In genomic region chr1:76410813-76411212, GRCm38 (mm10) we compare ENCODE assay signal across 26 mouse cellular contexts.
"Had no signal": no experiment of that assay in that cellular context is flagged by ENCODE, and none has a peak within 500 bp of the region (broad histone marks: within the 10 kb centered on the region; RNA-seq: fewer than 3 reads in every experiment).

No protein-coding gene starts in this region.

- DNase-seq: gastrocnemius, postnatal 25 days; heart, adult 18-20 months; heart, postnatal 10 days; heart, postnatal 4 days; kidney, adult 18-20 months; kidney, adult 8-10 months; kidney, postnatal 10 days; kidney, postnatal 25 days; kidney, postnatal 4 days; layer of hippocampus, adult 9-11 months; left cerebral cortex, postnatal 4 days; lung, adult 18-20 months had no signal

- H3K4me2 ChIP-seq: heart, embryonic 12.5 days; hindbrain, embryonic 12.5 days; hindbrain, embryonic 14.5 days; intestine, embryonic 15.5 days; kidney, embryonic 15.5 days; limb, embryonic 13.5 days; limb, embryonic 15.5 days; liver, embryonic 12.5 days had no signal

- H3K27ac ChIP-seq: heart, embryonic 10.5 days; hindbrain, embryonic 10.5 days; hindbrain, embryonic 12.5 days; hindbrain, embryonic 14.5 days; intestine, embryonic 15.5 days; kidney, embryonic 15.5 days; limb, embryonic 13.5 days; limb, embryonic 15.5 days; liver, embryonic 12.5 days; liver, embryonic 14.5 days had no signal

- H3K9me3 ChIP-seq: heart, embryonic 10.5 days; heart, embryonic 12.5 days; hindbrain, embryonic 10.5 days; hindbrain, embryonic 12.5 days; intestine, embryonic 15.5 days; kidney, embryonic 15.5 days; limb, embryonic 13.5 days; limb, embryonic 15.5 days; liver, embryonic 12.5 days had no signal

- H3K4me3 ChIP-seq: heart, embryonic 10.5 days; heart, embryonic 12.5 days; hindbrain, embryonic 10.5 days; hindbrain, embryonic 12.5 days; intestine, embryonic 15.5 days; kidney, embryonic 15.5 days; limb, embryonic 13.5 days; limb, embryonic 15.5 days; liver, embryonic 12.5 days had no signal

- H3K36me3 ChIP-seq: heart, embryonic 10.5 days; heart, embryonic 12.5 days; hindbrain, embryonic 10.5 days; hindbrain, embryonic 12.5 days; intestine, embryonic 15.5 days; kidney, embryonic 15.5 days; limb, embryonic 13.5 days; limb, embryonic 15.5 days; liver, embryonic 12.5 days had no signal

- H3K4me1 ChIP-seq: heart, embryonic 10.5 days; heart, embryonic 12.5 days; hindbrain, embryonic 10.5 days; hindbrain, embryonic 12.5 days; intestine, embryonic 15.5 days; kidney, embryonic 15.5 days; limb, embryonic 13.5 days; limb, embryonic 15.5 days; liver, embryonic 12.5 days had no signal

- H3K9ac ChIP-seq: heart, embryonic 12.5 days; hindbrain, embryonic 12.5 days; hindbrain, embryonic 14.5 days; intestine, embryonic 15.5 days; kidney, embryonic 15.5 days; limb, embryonic 13.5 days; limb, embryonic 15.5 days; liver, embryonic 12.5 days; liver, embryonic 14.5 days had no signal

- ATAC-seq: hindbrain, embryonic 16.5 days; inflammation-experienced regulatory T-cells, adult 6 months; intestine, embryonic 15.5 days; intestine, postnatal 0 days; liver, embryonic 12.5 days had no signal

- H3K27me3 ChIP-seq: heart, embryonic 12.5 days; hindbrain, embryonic 12.5 days; intestine, embryonic 15.5 days; kidney, embryonic 15.5 days; limb, embryonic 13.5 days; limb, embryonic 15.5 days; liver, embryonic 12.5 days had no signal
